Mouse (Mus musculus) mammary gland, adult 2 months (tissue): ENCODE data around the gene Vamp2. TPM values are rescaled to one million over a fixed set of nuclear protein-coding genes. Genes with fewer than 3 reads are reported as not detected.

ENCODE experiments used
- polyA plus RNA-seq: library from polyadenylated mRNA; depleted of rRNA; stranded (reverse); fragments of >200 nt; gene quantifications from 2 replicates; pipeline ENCODE4 v1.2.3, GENCODE M21; 2012; ENCODE audit warnings: low replicate concordance; rRNA removed

Vamp2 gene
- polyA plus RNA-seq, result 115 and 123 TPM in 2 replicates

DNA sequence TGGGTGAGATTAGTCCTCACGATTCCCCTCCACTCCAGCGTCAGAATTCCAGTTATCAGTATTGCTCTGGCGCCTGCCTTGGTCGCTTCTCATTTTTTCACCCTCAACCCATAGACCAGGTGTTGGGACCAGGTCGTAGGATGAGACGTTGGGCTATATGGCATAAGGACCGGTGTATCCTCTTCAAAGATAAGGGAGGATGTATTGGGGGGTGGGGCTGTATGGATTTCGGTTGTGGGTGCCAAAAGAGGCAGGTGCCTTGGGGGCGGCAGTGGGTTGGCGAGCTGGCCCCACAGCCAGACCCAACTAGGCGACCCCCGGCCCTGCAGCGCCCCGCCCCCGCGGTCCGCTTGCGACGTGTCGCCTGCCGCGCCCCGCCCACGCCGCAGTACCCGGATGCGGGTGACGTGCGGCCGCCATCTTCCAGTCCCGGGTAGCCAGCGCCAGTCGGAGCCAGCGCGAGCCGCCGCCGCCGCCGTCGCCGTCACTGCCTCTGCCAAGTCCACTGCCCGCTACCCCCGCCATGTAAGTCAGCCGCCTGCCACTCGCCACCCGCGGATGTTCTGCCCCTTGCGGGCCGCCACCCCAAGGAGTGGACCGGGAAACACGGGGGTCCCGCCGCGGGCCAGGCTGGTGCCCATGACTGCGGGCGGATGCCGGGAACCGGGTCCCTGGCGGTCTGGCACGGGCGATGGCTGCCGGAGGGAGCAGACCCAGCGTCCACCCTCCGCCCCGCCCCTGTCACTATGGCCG, at the start of gene Vamp2:
Vamp2 (plus strand) TSS at position 388 of the 753 bp plus-strand sequence.

GRCm38 (mm10) chr11:69045531-69046394, 42.5 kb upstream of the Vamp2 start, which contains the start of gene Aurkb:
Gene Aurkb (plus strand): TSS chr11:69045647.

DNA sequence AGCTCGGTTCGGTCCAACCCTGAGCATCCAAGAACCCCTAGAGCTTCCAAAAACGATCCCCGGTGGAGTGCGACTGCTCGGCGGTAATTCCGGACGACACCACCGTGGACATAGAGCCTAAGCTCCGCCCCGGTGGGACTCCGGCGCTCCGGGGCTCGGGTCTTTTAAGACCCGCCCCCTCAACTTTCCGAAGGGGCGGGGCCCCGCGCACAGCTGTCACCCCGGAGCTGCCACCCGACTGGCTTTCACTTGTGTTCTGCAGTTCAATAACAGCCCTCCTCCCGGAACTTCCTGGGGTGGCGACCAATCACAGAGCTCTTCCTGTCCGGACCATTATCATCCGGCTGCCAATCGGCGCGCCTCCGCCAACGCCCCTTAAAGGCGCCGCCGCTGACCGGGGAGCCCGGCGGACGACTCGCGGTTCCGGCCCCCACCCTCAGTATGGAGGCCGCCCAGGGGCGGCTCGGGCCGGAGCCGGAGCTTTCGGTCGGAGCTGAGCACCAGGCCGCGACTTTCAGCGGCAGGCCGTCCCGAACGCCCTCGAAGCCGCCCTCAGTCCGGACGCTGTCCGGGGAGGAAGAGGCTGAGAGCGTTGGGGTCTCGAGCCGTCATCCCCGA, 28.8 kb upstream of the Vamp2 start, which contains the start of gene Borcs6:
Borcs6 (plus strand) TSS at position 361 of the 618 bp plus-strand sequence.

DNA sequence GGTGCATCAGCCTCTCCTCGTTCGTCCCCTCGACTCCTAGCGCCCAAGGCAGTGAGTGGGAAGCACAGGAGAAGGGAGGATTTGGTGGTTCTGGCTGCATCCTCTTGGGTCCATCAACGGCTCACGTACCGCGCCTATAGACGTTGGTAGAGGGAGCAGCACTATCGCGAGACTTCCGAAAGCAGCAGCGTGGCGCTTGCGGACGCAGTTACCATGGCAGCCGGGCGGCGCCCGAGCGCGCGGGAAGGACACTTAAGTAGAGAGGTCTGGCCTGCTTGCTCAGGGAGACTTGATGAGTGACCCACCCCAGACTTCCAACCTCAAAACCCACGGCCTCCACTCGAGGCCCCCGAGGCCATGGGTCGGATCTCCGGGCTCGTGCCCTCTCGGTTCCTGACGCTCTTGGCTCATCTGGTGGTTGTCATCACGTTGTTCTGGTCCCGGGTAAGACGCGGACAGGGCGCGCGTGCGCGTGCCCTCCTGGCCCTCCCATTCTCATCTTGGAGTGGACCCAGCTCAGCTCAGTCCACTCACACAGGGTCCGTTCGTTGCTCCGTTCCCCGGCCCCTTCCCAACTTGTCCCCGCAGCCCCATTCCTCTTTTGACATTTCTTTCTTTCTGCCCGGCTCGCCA, 17.6 kb upstream of the Vamp2 start, which contains the start of gene Tmem107:
Tmem107 (plus strand) TSS at position 217 of the 633 bp plus-strand sequence.

DNA sequence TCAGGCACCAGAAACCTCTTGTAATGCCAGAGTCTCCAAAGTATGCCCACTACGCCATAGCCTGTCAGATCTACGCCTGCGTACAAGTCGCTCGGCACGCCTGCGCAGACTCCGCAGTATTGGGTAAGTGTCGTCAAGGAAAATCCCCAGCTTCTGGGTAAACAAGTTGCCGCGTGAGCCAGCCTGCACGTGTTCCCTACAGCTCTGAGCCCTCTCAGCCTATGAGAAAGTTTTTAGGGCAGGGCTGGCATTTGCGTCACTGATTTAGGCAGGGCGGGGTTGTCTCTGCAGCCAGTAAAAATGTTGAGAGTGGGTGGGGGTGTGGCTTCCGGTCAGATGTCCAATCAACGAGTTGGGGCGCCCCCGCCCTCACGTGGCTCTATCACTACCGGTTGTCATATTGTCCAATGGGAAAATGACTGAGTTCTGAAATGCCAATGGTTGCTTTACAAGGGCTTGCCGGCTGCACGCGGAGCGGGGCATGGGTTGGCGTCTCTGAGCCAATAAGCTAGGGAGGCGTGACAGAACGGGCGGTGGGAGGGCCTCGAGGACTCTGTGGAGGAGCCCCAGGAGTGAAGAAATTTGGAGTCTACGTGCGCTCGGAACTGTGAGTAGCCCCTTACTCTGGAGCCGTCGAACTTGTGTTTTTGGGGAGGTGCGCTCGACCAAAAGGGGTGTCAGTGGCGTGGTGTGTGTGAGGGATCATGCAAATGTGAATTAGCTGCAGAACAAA, 6.6 kb downstream of the Vamp2 start, which contains the start of gene Per1:
Per1 (plus strand) TSS at position 521 of the 733 bp plus-strand sequence.

DNA sequence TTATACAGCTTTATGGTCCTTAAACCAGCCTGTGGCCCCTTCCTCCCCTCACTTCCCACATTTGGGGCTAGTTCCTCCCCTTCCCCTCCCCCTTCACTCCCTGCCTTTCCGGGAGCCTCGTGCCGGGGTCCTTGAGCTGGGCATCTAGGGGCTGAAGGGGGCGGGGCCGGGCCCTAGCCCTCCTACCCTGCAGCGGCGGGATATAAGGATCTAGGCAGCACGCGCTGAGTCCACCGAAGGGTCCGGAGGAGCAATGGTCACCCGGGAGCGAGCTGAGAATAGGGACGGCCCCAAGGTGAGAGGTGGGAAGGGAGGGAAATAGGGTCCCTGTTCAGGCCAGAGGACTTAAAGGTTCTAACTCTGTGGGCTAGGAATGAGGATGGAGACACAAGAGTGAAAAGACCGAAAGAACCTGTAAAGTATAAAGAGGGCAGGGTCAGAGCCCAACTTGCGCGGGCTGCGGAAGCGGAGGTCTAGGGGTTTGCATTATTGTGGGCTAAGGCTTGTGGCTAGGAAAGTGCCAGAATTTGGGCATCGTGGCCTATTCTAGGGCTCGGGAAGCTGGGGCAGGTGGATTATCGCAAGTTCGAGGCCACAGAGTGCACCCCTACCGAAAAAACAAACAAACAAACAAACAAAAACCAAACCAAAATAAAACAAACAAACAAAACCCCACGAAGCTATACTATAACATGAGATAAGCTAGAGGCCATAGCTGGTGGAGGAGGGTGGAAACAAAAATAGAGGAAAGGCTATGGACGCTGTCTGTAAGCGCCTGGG, 32.1 kb downstream of the Vamp2 start, which contains the start of gene Hes7:
Hes7 (plus strand) TSS at position 184 of the 780 bp plus-strand sequence.

DNA sequence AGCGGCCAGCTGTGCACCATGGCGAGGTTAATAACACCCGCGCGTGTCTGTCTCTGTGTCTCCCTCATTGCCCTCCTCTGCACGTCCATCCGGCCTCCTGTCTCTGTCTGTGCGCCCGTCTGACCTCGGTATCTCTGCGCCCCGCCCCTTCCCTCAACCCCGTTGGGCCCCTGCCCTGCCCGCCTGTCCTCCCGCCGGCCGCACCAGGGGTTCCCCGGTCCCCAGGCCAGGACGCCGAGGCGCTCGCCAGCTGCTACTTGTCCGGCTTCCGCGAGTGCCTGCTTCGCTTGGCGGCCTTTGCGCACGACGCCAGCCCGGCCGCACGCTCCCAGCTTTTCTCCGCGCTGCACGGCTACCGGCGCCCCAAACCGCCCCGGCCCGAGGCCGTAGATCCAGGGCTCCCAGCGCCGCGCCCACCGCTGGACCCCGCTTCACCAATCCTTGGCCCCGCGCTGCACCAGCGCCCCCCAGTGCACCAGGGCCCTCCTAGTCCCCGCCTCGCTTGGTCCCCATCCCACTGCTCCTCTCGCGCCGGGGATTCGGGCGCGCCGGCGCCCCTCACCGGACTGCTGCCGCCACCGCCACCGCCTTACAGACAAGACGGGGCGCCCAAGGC, 34.2 kb downstream of the Vamp2 start, which contains the start of gene 9130213A22Rik:
9130213A22Rik (minus strand) TSS at position 254 of the 616 bp plus-strand sequence.

GRCm38 (mm10) chr11:69125852-69125918, 37.4 kb downstream of the Vamp2 start, which contains the start of gene Aloxe3:
Gene Aloxe3 (plus strand): TSS chr11:69125896.

Other genes with a start within 250 kb of the Vamp2 start
- gene Ndel1, start 216.6 kb upstream of the Vamp2 start, polyA plus RNA-seq, result 84.5 and 87.3 TPM in 2 replicates
- gene Rnf222, start 199.9 kb upstream of the Vamp2 start, polyA plus RNA-seq, result 0.19 TPM in 1 of 2 replicates, not detected in the other
- gene Rpl26, start 186.9 kb upstream of the Vamp2 start, polyA plus RNA-seq, result 637 and 1,128 TPM in 2 replicates
- gene Odf4, start 161.4 kb upstream of the Vamp2 start, polyA plus RNA-seq, result not detected in 2 replicates
- 70.7 and 114 TPM in 2 replicates for gene Arhgef15, start 131.0 kb upstream of the Vamp2 start, polyA plus RNA-seq
- gene Slc25a35, start 120.4 kb upstream of the Vamp2 start, polyA plus RNA-seq, result 107 and 135 TPM in 2 replicates
- 17.1 and 49.9 TPM in 2 replicates for gene Rangrf, start 113.3 kb upstream of the Vamp2 start, polyA plus RNA-seq
- gene Pfas, start 80.0 kb upstream of the Vamp2 start, polyA plus RNA-seq, result 11.0 and 12.9 TPM in 2 replicates
- gene Ctc1, start 72.6 kb upstream of the Vamp2 start, polyA plus RNA-seq, result 36.3 and 36.6 TPM in 2 replicates
- 5.5 and 18.1 TPM in 2 replicates for gene Aurkb, start 42.8 kb upstream of the Vamp2 start, polyA plus RNA-seq
- gene Borcs6, start 28.8 kb upstream of the Vamp2 start, polyA plus RNA-seq, result 14.9 and 32.7 TPM in 2 replicates
- 24.3 and 24.6 TPM in 2 replicates for gene Tmem107, start 17.7 kb upstream of the Vamp2 start, polyA plus RNA-seq
- gene Per1, start 6.7 kb downstream of the Vamp2 start, polyA plus RNA-seq, result 30.1 and 37.1 TPM in 2 replicates
- 0.29 and 1.0 TPM in 2 replicates for gene Hes7, start 31.9 kb downstream of the Vamp2 start, polyA plus RNA-seq
- gene 9130213A22Rik, start 34.1 kb downstream of the Vamp2 start, polyA plus RNA-seq, result 1.1 and 1.8 TPM in 2 replicates
- gene Aloxe3, start 37.4 kb downstream of the Vamp2 start, polyA plus RNA-seq, result 1.8 and 2.6 TPM in 2 replicates
- 0.05 and 1.6 TPM in 2 replicates for gene Alox12b, start 68.5 kb downstream of the Vamp2 start, polyA plus RNA-seq
- 0.08 TPM in 1 of 2 replicates, not detected in the other for gene Alox8, start 109.4 kb downstream of the Vamp2 start, polyA plus RNA-seq
- 0.14 and 0.24 TPM in 2 replicates for gene Gucy2e, start 148.5 kb downstream of the Vamp2 start, polyA plus RNA-seq
- gene Cntrob, start 235.3 kb downstream of the Vamp2 start, polyA plus RNA-seq, result 6.4 and 7.9 TPM in 2 replicates
- gene Trappc1, start 235.5 kb downstream of the Vamp2 start, polyA plus RNA-seq, result 31.5 and 86.9 TPM in 2 replicates
- 2.1 and 2.7 TPM in 2 replicates for gene Kcnab3, start 237.8 kb downstream of the Vamp2 start, polyA plus RNA-seq